Mouse (Mus musculus): ENCODE measurements at regions not wholly inside any gene's neighbourhood (a gene's known extent, or its start where the extent isn't known, plus 50 kb on each side); places are given as distances from the start of the nearest gene placed in this dataset.

- TF ChIP-seq CTCF (IDR thresholded peaks at IDR 0.05; ENCODE audit: low read depth, low read length) (no peak), TAL1 (conservative IDR thresholded peaks at IDR 0.05; ENCODE audit: low read depth, low read length) (no peak), GATA1 (IDR thresholded peaks at IDR 0.05; ENCODE audit: borderline replicate concordance, low read length) (no peak), GATA2 (IDR thresholded peaks at IDR 0.05; ENCODE audit: borderline replicate concordance, low read depth, low read length) (no peak), POLR2AphosphoS5 (IDR thresholded peaks at IDR 0.05; ENCODE audit: insufficient replicate concordance, low read depth, low read length) (no peak)
Observed at GRCm38 (mm10) chr2:117474885-117475542, 132.2 kb upstream of the Rasgrp1 start.

All from G1E (cell line).